Mouse (Mus musculus) stomach, postnatal 0 days (tissue): ENCODE results near the gene A730071L15Rik. TPM values are rescaled to one million over a fixed set of nuclear protein-coding genes. Genes with fewer than 3 reads are reported as not detected.

ENCODE experiments used
- ATAC-seq: fragments of 200-750 bp; cut with Nextera tagmentation; 2 replicates; pipeline ENCODE4 v1.8.0; 2017; ENCODE audit not compliant: low FRiP score, low TSS enrichment
- DNase-seq: peaks from one replicate; pipeline ENCODE4 v3.0.0-alpha.2; 2016; ENCODE audit warnings: low spot score
- H3K27ac ChIP-seq: fragments of 300-500 bp; sonication (generic); replicated peaks from 2 replicates; pipeline ENCODE4 v1.5.1; 2014; ENCODE audit warnings: mild to moderate bottlenecking, control low read depth
- H3K27me3 ChIP-seq: fragments of 300-500 bp; sonication (generic); 2 replicates; pipeline ENCODE4 v1.6.1; 2014; ENCODE audit warnings: low read length; ENCODE audit not compliant: control insufficient read depth, insufficient read depth
- H3K36me3 ChIP-seq: fragments of 300-500 bp; sonication (generic); 2 replicates; pipeline ENCODE4 v1.6.1; 2014; ENCODE audit warnings: low read length, mixed read lengths; ENCODE audit not compliant: control insufficient read depth, insufficient read depth
- H3K4me1 ChIP-seq: fragments of 300-500 bp; sonication (generic); replicated peaks from 2 replicates; pipeline ENCODE4 v1.6.1; 2014; ENCODE audit warnings: antibody characterized with exemption; ENCODE audit not compliant: control insufficient read depth, insufficient read depth
- H3K4me2 ChIP-seq: fragments of 300-500 bp; sonication (generic); replicated peaks from 2 replicates; pipeline ENCODE4 v1.6.1; 2014; ENCODE audit warnings: low read depth, mild to moderate bottlenecking, control low read depth, moderate library complexity
- H3K4me3 ChIP-seq: fragments of 300-500 bp; sonication (generic); 2 replicates; pipeline ENCODE4 v1.5.1; 2014; ENCODE audit warnings: low read depth, low read length, control low read depth
- H3K9ac ChIP-seq: fragments of 300-500 bp; sonication (generic); 2 replicates; pipeline ENCODE4 v1.6.1; 2014; ENCODE audit warnings: mild to moderate bottlenecking, low read length, control low read depth, mixed read lengths
- H3K9me3 ChIP-seq: fragments of 300-500 bp; sonication (generic); 2 replicates; pipeline ENCODE4 v1.6.1; 2016; ENCODE audit warnings: low read length; ENCODE audit not compliant: control insufficient read depth
- CTCF ChIP-seq: IDR thresholded peaks from 2 replicates; pipeline ENCODE4 v1.5.1; 2016; ENCODE audit warnings: antibody characterized with exemption, low read depth, mild to moderate bottlenecking, moderate library complexity
- EP300 ChIP-seq: optimal IDR thresholded peaks from 2 replicates; pipeline ENCODE3; 2016; ENCODE audit warnings: antibody characterized with exemption
- WGBS: fragments of 180-500 bp; shearing (Covaris S2); extraction: QIAGEN DNeasy Blood & Tissue Kit; methylation state at CpG from one replicate; pipeline ENCODE4 v1.1.7; 2014; 5-methylcytosine and 5-hydroxymethylcytosine counted together
- polyA plus RNA-seq: library from polyadenylated mRNA; unstranded; fragments of >200 nt; fragmentation: Nextera tagmentation; extraction: Ambion mirVana; gene quantifications from 2 replicates; pipeline ENCODE4 v1.2.1, GENCODE M21; 2015

A730071L15Rik gene
- 0.27 and 0.33 TPM in 2 replicates for polyA plus RNA-seq

DNA sequence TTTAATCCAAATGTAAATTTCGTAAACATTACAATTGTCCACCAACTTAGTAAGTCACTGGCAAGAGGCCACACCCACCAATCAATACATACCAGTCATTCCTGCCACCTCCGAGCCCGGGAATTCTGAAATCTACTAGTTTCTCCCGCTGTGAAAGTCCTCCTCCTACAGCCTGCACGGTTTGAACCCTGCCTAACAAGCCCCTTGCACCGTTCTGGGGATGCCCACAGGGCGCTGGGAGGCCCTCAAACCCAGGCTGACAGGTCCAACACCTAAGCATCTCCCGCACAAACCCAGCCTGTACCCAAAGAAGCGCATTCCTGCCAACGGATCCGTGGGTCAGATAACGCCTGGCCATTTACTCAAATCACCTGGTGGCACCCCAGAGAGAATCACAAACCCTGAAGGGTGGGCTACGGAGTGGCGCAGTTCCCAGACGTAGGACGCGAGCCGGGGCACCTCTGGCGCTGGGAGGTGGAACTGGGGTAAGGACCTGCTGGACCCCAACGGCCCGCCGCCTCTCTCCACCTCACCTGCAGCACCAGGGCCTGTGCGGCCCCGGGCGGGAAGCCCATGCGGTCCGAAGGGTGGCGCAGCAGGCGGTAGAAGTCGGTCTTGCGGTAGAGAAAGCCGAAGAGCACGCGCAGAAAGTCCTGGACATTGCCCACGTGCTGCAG, at the start of gene A730071L15Rik:
TSS of gene A730071L15Rik (plus strand) at position 620 of the 677 bp plus-strand sequence.
- WGBS = under 1% methylated on average over 35 of the region's 35 CpGs
- Histone ChIP-seq H3K27ac (peak within 1 kb of the TSS; percentile 97), H3K27me3 (no peaks in the 10 kb centered on the region), H3K9ac (peak within 1 kb of the TSS; percentile 94), H3K4me3 (peak within 1 kb of the TSS; percentile 95), H3K36me3 (no peaks in the 10 kb centered on the region), H3K9me3 (no peaks in the 10 kb centered on the region), H3K4me2 (peak within 1 kb of the TSS; percentile 94), H3K4me1 (no peaks in the 10 kb centered on the region; the same call in 1 of the 2 replicates)
- DNase-seq = peak; percentile 35
- peak; percentile 22 for ATAC-seq
- TF ChIP-seq EP300 = no peak
- TF ChIP-seq CTCF = peak; percentile 21; the same call in 1 of the 2 replicates

DNA sequence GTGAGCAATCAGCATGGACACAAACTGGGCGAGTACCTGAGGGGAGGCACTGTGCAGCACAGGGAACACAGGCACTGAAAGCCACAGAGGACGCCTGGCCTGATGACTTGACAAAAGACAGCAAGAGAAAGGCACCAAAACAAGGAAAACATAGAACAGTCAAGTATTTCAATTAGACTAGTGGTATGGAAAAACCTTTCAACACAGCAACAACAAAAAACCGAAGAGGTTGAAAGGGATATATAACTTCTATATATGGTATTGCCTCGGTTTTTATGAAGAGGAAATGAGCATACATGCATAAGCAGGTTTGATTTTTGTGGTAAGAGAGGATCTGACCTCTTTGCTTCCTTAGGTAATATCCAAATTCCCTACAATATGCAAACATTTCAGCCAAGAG, 47.0 kb upstream of the A730071L15Rik start:
- 83% methylated on average over 4 of the region's 4 CpGs for WGBS

DNA sequence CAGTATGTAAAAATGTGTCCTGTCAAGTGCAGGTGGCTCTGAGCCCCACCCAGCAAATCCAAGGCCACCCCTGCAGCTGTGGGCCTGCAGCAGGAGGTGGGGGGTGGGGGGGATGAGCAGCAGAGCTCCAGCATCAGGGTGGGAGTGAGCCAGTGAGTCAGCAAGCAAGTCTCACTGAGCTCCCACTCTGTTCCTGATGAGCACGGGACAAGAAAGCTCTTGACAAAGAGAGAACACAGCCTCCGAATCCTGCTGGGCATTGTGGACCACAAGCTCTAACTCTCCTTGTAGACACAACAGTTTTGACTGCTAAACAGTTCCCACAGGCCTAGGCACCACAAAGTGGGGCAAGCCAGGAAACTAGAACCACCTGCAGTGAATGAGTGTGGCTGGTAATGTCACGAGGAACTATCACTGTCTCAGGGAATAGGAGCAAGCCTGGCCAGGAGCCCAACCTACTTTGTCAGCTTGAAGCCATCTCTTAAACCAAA, 45.6 kb upstream of the A730071L15Rik start:
- Histone ChIP-seq H3K4me2 (no peak overlapping the region), H3K27me3 (no peaks in the 10 kb centered on the region), H3K9me3 (no peaks in the 10 kb centered on the region), H3K9ac (no peak overlapping the region), H3K36me3 (peaks cover 4% of the 10 kb centered on the region; the same call in 1 of the 2 replicates), H3K27ac (no peak overlapping the region), H3K4me3 (no peak overlapping the region), H3K4me1 (no peaks in the 10 kb centered on the region)
- 43% methylated on average over 3 of the region's 3 CpGs for WGBS
- ATAC-seq (no peak), DNase-seq (no peak)
- TF ChIP-seq CTCF (no peak), EP300 (no peak)

More for the DNA sequence above, 47.0 kb upstream of the A730071L15Rik start:
- no peak overlapping the region for H3K4me3 ChIP-seq
- no peak overlapping the region for H3K4me2 ChIP-seq
- ATAC-seq (no peak), DNase-seq (no peak)
- no peak for TF ChIP-seq EP300
- no peak for TF ChIP-seq CTCF
- no peaks in the 10 kb centered on the region for H3K27me3 ChIP-seq
- no peaks in the 10 kb centered on the region for H3K4me1 ChIP-seq
- H3K9ac ChIP-seq = no peak overlapping the region
- H3K36me3 ChIP-seq = peaks cover 7% of the 10 kb centered on the region; the same call in 1 of the 2 replicates
- H3K27ac ChIP-seq = no peak overlapping the region
- no peaks in the 10 kb centered on the region for H3K9me3 ChIP-seq

DNA sequence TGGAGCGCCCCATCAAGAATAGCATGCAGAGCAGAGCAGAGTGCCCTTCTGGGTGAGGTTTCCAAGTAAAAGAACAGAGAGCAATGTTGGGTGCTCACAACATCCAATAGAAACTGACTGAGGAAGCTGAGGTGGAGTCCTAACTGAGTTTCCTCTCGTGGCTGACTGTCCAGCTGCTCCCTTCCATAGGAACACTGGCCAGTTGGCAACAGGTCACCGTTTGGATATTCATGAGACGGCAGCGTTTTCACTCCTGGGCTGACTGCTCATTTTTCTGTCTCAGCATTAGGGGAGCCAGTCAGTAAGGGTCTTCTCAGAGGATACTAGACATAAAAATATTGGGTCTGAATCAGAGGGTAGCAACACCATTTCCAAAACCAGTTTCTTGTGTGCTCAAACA, 43.2 kb upstream of the A730071L15Rik start:
- 71% methylated on average over 5 of the region's 5 CpGs for WGBS
- Histone ChIP-seq H3K36me3 (no peaks in the 10 kb centered on the region), H3K27ac (no peak overlapping the region), H3K27me3 (no peaks in the 10 kb centered on the region), H3K4me2 (no peak overlapping the region), H3K9me3 (no peaks in the 10 kb centered on the region), H3K9ac (no peak overlapping the region), H3K4me3 (no peak overlapping the region), H3K4me1 (no peaks in the 10 kb centered on the region)
- DNase-seq = no peak
- TF ChIP-seq EP300 = no peak
- TF ChIP-seq CTCF = no peak
- ATAC-seq = no peak

DNA sequence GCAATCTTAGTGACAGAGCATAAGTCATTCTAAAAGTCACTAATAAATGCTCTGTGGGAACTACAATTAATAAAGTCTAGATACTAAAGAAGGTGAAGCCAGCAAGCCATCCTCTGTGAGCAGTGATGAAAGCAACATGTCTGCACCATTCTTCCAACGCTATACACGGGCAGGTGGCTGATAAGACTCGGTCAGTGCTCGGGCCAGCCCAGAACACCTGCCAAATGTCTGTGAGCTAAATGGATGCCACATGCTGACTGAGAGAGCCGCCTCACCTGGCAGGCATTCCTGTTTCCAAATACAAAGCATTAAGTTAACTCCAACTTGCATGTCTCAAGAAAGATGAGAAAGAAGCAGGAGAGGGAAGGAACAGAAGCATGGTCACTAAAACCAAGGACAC, 42.7 kb upstream of the A730071L15Rik start:
- no peak overlapping the region for H3K4me2 ChIP-seq
- H3K9me3 ChIP-seq = no peaks in the 10 kb centered on the region
- no peaks in the 10 kb centered on the region for H3K36me3 ChIP-seq
- DNase-seq (no peak), ATAC-seq (no peak)
- no peaks in the 10 kb centered on the region for H3K4me1 ChIP-seq
- no peaks in the 10 kb centered on the region for H3K27me3 ChIP-seq
- H3K27ac ChIP-seq = no peak overlapping the region
- TF ChIP-seq CTCF (no peak), EP300 (no peak)
- WGBS = 57% methylated on average over 5 of the region's 5 CpGs
- no peak overlapping the region for H3K9ac ChIP-seq
- H3K4me3 ChIP-seq = no peak overlapping the region

DNA sequence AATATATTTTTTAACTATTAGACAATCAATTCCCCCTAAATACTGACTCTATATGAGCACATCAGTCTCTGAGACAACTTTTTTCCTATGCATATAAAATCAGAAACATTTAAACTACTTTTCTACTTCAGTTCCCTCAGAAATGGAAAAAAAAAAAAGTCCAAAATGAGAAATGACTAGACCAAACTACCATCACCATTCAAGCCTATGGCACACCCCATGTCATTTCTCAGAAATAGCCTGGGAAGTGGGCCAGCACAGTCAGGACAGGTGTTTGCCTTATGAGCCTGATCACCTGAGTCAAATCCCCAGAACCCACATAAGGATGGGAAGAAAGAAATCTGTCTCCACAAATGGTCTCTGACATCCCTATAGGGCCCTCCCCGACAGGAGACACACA, 41.3 kb upstream of the A730071L15Rik start:
- Histone ChIP-seq H3K36me3 (no peaks in the 10 kb centered on the region), H3K27me3 (no peaks in the 10 kb centered on the region), H3K4me3 (no peak overlapping the region), H3K9ac (no peak overlapping the region), H3K4me2 (no peak overlapping the region), H3K27ac (no peak overlapping the region), H3K4me1 (no peaks in the 10 kb centered on the region), H3K9me3 (no peaks in the 10 kb centered on the region)
- TF ChIP-seq EP300 = no peak
- DNase-seq = no peak
- no peak for ATAC-seq
- 80% methylated on average over 1 of the region's 1 CpGs for WGBS
